Mouse (Mus musculus) lung, postnatal 0 days (tissue): ENCODE measurements at regions not wholly inside any gene's neighbourhood (a gene's known extent, or its start where the extent isn't known, plus 50 kb on each side); places are given as distances from the start of the nearest gene placed in this dataset.

Source experiments
- CTCF ChIP-seq: IDR thresholded peaks from 2 replicates; pipeline ENCODE4 v1.5.1; 2016; ENCODE audit warnings: antibody characterized with exemption, mild to moderate bottlenecking
- EP300 ChIP-seq: IDR thresholded peaks from 2 replicates; pipeline ENCODE4 v1.6.1; 2016; ENCODE audit warnings: antibody characterized with exemption, mild to moderate bottlenecking, control low read depth

- TF ChIP-seq CTCF (no peak), EP300 (no peak)
Measured at GRCm38 (mm10) chr1:95218912-95219311, 94.5 kb upstream of the Fam174a start.
